Comparison of ENCODE assay signal across 12 mouse cellular contexts in genomic region chr7:81133941-81134340, GRCm38 (mm10). TPM values are rescaled to one million over a fixed set of nuclear protein-coding genes. Genes with fewer than 3 reads are reported as not detected.
DNase-seq lines count a peak whose midpoint lies in the region; ATAC-seq and TF ChIP-seq lines count a peak whose summit lies in the region.
"Had no signal": no experiment of that assay in that cellular context is flagged by ENCODE, and none has a peak within 500 bp of the region (broad histone marks: within the 10 kb centered on the region; RNA-seq: fewer than 3 reads in every experiment).

No protein-coding gene starts in this region.

- no peaks in the 10 kb centered on the region for H3K9me3 ChIP-seq in intestine, embryonic 14.5 days (ENCODE audit: control insufficient read depth, low read length)
- no peaks in the 10 kb centered on the region for H3K9me3 ChIP-seq in intestine, postnatal 0 days (ENCODE audit: control insufficient read depth)
- H3K9me3 ChIP-seq in embryonic facial prominence, embryonic 12.5 days = no peaks in the 10 kb centered on the region
- H3K9me3 ChIP-seq in limb, embryonic 14.5 days (ENCODE audit: control insufficient read depth, low read length) = no peaks in the 10 kb centered on the region
- H3K9me3 ChIP-seq: hindbrain, embryonic 15.5 days; limb, embryonic 12.5 days had no signal

- 77% methylated on average over 2 of the region's 2 CpGs for WGBS in intestine, embryonic 14.5 days
- WGBS in intestine, postnatal 0 days = 82% methylated on average over 2 of the region's 2 CpGs
- 55% methylated on average over 2 of the region's 2 CpGs for whole genome bisulfite sequencing in embryonic facial prominence, embryonic 12.5 days
- 41% methylated on average over 2 of the region's 2 CpGs for WGBS in limb, embryonic 14.5 days

- H3K4me3 ChIP-seq in gastrocnemius, adult 2 months = peak overlapping the region; percentile 3; the same call in 1 of the 2 replicates
- H3K4me3 ChIP-seq in intestine, embryonic 14.5 days (ENCODE audit: low read depth, low read length) = no peak overlapping the region
- H3K4me3 ChIP-seq in intestine, postnatal 0 days (ENCODE audit: low read depth, low read length) = no peak overlapping the region
- H3K4me3 ChIP-seq in embryonic facial prominence, embryonic 12.5 days = no peak overlapping the region
- no peak overlapping the region for H3K4me3 ChIP-seq in limb, embryonic 14.5 days (replicated peaks; ENCODE audit: low read length)
- H3K4me3 ChIP-seq: hindbrain, embryonic 15.5 days had no signal

- no peak for TF ChIP-seq CTCF in gastrocnemius, adult 2 months (IDR thresholded peaks at IDR 0.05)
- no peak for TF ChIP-seq CTCF in intestine, postnatal 0 days (IDR thresholded peaks at IDR 0.05; ENCODE audit: low read depth)

- H3K4me1 ChIP-seq in intestine, embryonic 14.5 days (replicated peaks; ENCODE audit: control insufficient read depth, insufficient read depth, low read length) = peaks cover 13% of the 10 kb centered on the region; the same call in 1 of the 2 replicates
- H3K4me1 ChIP-seq in intestine, postnatal 0 days (replicated peaks; ENCODE audit: control insufficient read depth, insufficient read depth, low read length) = no peaks in the 10 kb centered on the region
- H3K4me1 ChIP-seq in embryonic facial prominence, embryonic 12.5 days = peaks cover 8% of the 10 kb centered on the region
- peaks cover 22% of the 10 kb centered on the region for H3K4me1 ChIP-seq in limb, embryonic 14.5 days (ENCODE audit: control insufficient read depth, insufficient read depth, low read length)

- H3K4me2 ChIP-seq in intestine, embryonic 14.5 days (ENCODE audit: low read length) = no peak overlapping the region
- H3K4me2 ChIP-seq in intestine, postnatal 0 days (replicated peaks; ENCODE audit: low read depth) = no peak overlapping the region
- peak overlapping the region; percentile 42; the same call in 1 of the 2 replicates for H3K4me2 ChIP-seq in embryonic facial prominence, embryonic 12.5 days (replicated peaks)
- peak overlapping the region; percentile 32; the same call in 1 of the 2 replicates for H3K4me2 ChIP-seq in limb, embryonic 14.5 days (replicated peaks; ENCODE audit: low read depth, low read length, severe bottlenecking)

- intact Hi-C loops in gastrocnemius, adult 2 months (cut with DNase I) = no loop called here
- intact Hi-C loops in gastrocnemius, postnatal 14 days (cut with DNase I; ENCODE audit: low total_unique reads) = no loop called here
- intact Hi-C loops in left cerebral cortex, postnatal 10 days (cut with DNase I) = no loop called here

- no peaks in the 10 kb centered on the region for H3K36me3 ChIP-seq in intestine, embryonic 14.5 days (ENCODE audit: control insufficient read depth, insufficient read depth, low read length)
- no peaks in the 10 kb centered on the region for H3K36me3 ChIP-seq in intestine, postnatal 0 days (ENCODE audit: control insufficient read depth, insufficient read depth)
- no peaks in the 10 kb centered on the region for H3K36me3 ChIP-seq in embryonic facial prominence, embryonic 12.5 days
- no peaks in the 10 kb centered on the region for H3K36me3 ChIP-seq in limb, embryonic 14.5 days (ENCODE audit: control insufficient read depth, insufficient read depth, low read length)
- H3K36me3 ChIP-seq: hindbrain, embryonic 15.5 days; limb, embryonic 12.5 days had no signal

- DNase-seq in gastrocnemius, adult 2 months = no peak
- DNase-seq in gastrocnemius, postnatal 14 days = no peak
- no peak for DNase-seq in intestine, embryonic 14.5 days (ENCODE audit: low spot score)
- DNase-seq in limb, embryonic 14.5 days (ENCODE audit: low spot score) = no peak
- no peak for DNase-seq in left cerebral cortex, postnatal 10 days (ENCODE audit: extremely low spot score in 1 of 2, low spot score in 2 of 2)
- DNase-seq in Muller cell, postnatal 12 days (ENCODE audit: inconsistent ontology term) = no peak

- ATAC-seq in intestine, embryonic 14.5 days (replicated peaks; ENCODE audit: low FRiP score, low TSS enrichment, low read depth) = no peak
- ATAC-seq in intestine, postnatal 0 days = no peak
- ATAC-seq in embryonic facial prominence, embryonic 12.5 days (ENCODE audit: insufficient number of reproducible peaks, insufficient read depth, low FRiP score, low TSS enrichment) = no peak
- ATAC-seq in limb, embryonic 14.5 days (ENCODE audit: low FRiP score, low read depth) = no peak

- no peak overlapping the region for H3K9ac ChIP-seq in intestine, embryonic 14.5 days (ENCODE audit: low read length)
- H3K9ac ChIP-seq in intestine, postnatal 0 days (ENCODE audit: low read depth, low read length) = no peak overlapping the region
- H3K9ac ChIP-seq in embryonic facial prominence, embryonic 12.5 days = no peak overlapping the region
- 0 out of 2 replicates have a peak overlapping the region, but pooled peaks have one; percentile 43 for H3K9ac ChIP-seq in limb, embryonic 14.5 days (ENCODE audit: low read depth, low read length, severe bottlenecking)
- H3K9ac ChIP-seq: limb, embryonic 12.5 days had no signal

- H3K27me3 ChIP-seq in intestine, embryonic 14.5 days (replicated peaks; ENCODE audit: control insufficient read depth, insufficient read depth, low read length) = no peaks in the 10 kb centered on the region
- no peaks in the 10 kb centered on the region for H3K27me3 ChIP-seq in intestine, postnatal 0 days (replicated peaks; ENCODE audit: control insufficient read depth, insufficient read depth, low read length)
- no peaks in the 10 kb centered on the region for H3K27me3 ChIP-seq in embryonic facial prominence, embryonic 12.5 days
- no peaks in the 10 kb centered on the region for H3K27me3 ChIP-seq in limb, embryonic 14.5 days (ENCODE audit: control insufficient read depth, insufficient read depth, low read length)
- H3K27me3 ChIP-seq: hindbrain, embryonic 15.5 days; limb, embryonic 12.5 days had no signal

- no peak for TF ChIP-seq POLR2A in limb, embryonic 14.5 days (IDR thresholded peaks at IDR 0.05; ENCODE audit: borderline replicate concordance, extremely low read depth, insufficient read depth, insufficient read length)

- peak overlapping the region; percentile 84 for H3K27ac ChIP-seq in gastrocnemius, adult 2 months
- peak overlapping the region; percentile 40; the same call in 1 of the 2 replicates for H3K27ac ChIP-seq in intestine, embryonic 14.5 days (ENCODE audit: low read depth)
- H3K27ac ChIP-seq in intestine, postnatal 0 days (ENCODE audit: low read depth, low read length) = no peak overlapping the region
- peak overlapping the region; percentile 68 for H3K27ac ChIP-seq in embryonic facial prominence, embryonic 12.5 days
- H3K27ac ChIP-seq in limb, embryonic 14.5 days (replicated peaks; ENCODE audit: low read depth, low read length) = peak overlapping the region; percentile 70; the same call in 1 of the 2 replicates

RNA-seq across cellular contexts. Expression of gene Slc28a1, which starts 19.3 kb away (rescaled TPM):
- total RNA-seq in gastrocnemius, adult 2 months (2021) = under 1 TPM; 0.26 to 0.47 TPM
- total RNA-seq in gastrocnemius, postnatal 14 days (2021) = under 1 TPM; 0.43 to 0.66 TPM
- polyA plus RNA-seq in intestine, embryonic 14.5 days (2014; fragmentation: Nextera tagmentation; extraction: Ambion mirVana) = 0.48 and 1.1 TPM in 2 replicates
- polyA plus RNA-seq in intestine, postnatal 0 days (2015; fragmentation: Nextera tagmentation; extraction: Ambion mirVana) = 0.59 and 1.0 TPM in 2 replicates
- polyA plus RNA-seq in embryonic facial prominence, embryonic 12.5 days (2016; fragmentation: Nextera tagmentation; extraction: Ambion mirVana) = 0.08 TPM in 1 of 2 replicates, not detected in the other
- 0.26 and 0.40 TPM in 2 replicates for polyA plus RNA-seq in limb, embryonic 14.5 days (2012; rRNA removed)
- polyA plus RNA-seq in limb, embryonic 14.5 days (2014; fragmentation: Nextera tagmentation; extraction: Ambion mirVana) = 0.06 TPM in 1 of 2 replicates, not detected in the other
- total RNA-seq in left cerebral cortex, postnatal 10 days (2021) = under 1 TPM in 1 of 2 experiments, not detected in 1; 0.15 TPM
- total RNA-seq: layer of hippocampus, postnatal 36 days; neutrophil, adult 5-6 weeks had no signal
- polyA plus RNA-seq: hindbrain, embryonic 15.5 days; limb, embryonic 12.5 days had no signal

Comparison
In these comparisons a context has a peak if more than half of its experiments do, and no peak if none do; other contexts are left out.
1. H3K4me2 ChIP-seq: peak in embryonic facial prominence, embryonic 12.5 days (single experiment) and limb, embryonic 14.5 days (single experiment); none in intestine, embryonic 14.5 days (single experiment) and intestine, postnatal 0 days (single experiment).